Mouse (Mus musculus): ENCODE measurements at regions not wholly inside any gene's neighbourhood (a gene's known extent, or its start where the extent isn't known, plus 50 kb on each side); places are given as distances from the start of the nearest gene placed in this dataset.

- no peak for TF ChIP-seq CTCF (IDR thresholded peaks at IDR 0.05; ENCODE audit: insufficient read depth, low read length)
- no peak for TF ChIP-seq POLR2A (IDR thresholded peaks at IDR 0.05; ENCODE audit: borderline replicate concordance, extremely low read depth, low read depth, low read length)
Measured at GRCm38 (mm10) chr3:35250092-35250749, 503.7 kb upstream of the Atp11b start.
